Mouse (Mus musculus) ES-E14 (cell line): ENCODE measurements around the gene Itpripl2. TPM values are rescaled to one million over a fixed set of nuclear protein-coding genes. Genes with fewer than 3 reads are reported as not detected.

ENCODE experiments used
- DNase-seq: peaks from one replicate; pipeline ENCODE4 v3.0.0-alpha.2; 2013; ENCODE audit warnings: low read depth, low spot score
- H3K27ac ChIP-seq: 2 replicates; pipeline ENCODE4 v1.5.1; 2012; ENCODE audit warnings: low read depth, mild to moderate bottlenecking, low read length, moderate library complexity, mixed read lengths; ENCODE audit not compliant: poor library complexity, insufficient read depth, severe bottlenecking
- H3K36me3 ChIP-seq: 2 replicates; pipeline ENCODE4 v1.6.1; 2012; ENCODE audit warnings: mild to moderate bottlenecking, low read length, moderate library complexity, mixed read lengths; ENCODE audit not compliant: control insufficient read depth, poor library complexity, insufficient read depth, severe bottlenecking
- H3K4me1 ChIP-seq, 2 experiments: fragments of 150-350 bp in 1 of 2; sonication (generic) in 1 of 2; 2 replicates each; pipeline ENCODE4 v1.6.1; 2012; ENCODE audit warnings: low read length in 2 of 2, mild to moderate bottlenecking in 1 of 2, mixed read lengths in 1 of 2; ENCODE audit not compliant: control insufficient read depth in 2 of 2, insufficient read depth in 2 of 2, poor library complexity in 1 of 2
- H3K4me3 ChIP-seq, 2 experiments: fragments of 150-350 bp in 1 of 2; sonication (generic) in 1 of 2; 2 replicates each; pipeline ENCODE4 v1.5.1; 2012; ENCODE audit warnings: low read length in 2 of 2, low read depth in 1 of 2, mild to moderate bottlenecking in 1 of 2, mixed read lengths in 1 of 2; ENCODE audit not compliant: insufficient read depth in 1 of 2, poor library complexity in 1 of 2, severe bottlenecking in 1 of 2
- H3K9ac ChIP-seq: 2 replicates; pipeline ENCODE4 v1.6.1; 2012; ENCODE audit warnings: low read depth, mild to moderate bottlenecking, low read length, mixed read lengths; ENCODE audit not compliant: poor library complexity, insufficient read depth, severe bottlenecking
- H3K9me3 ChIP-seq: fragments of 150-350 bp; sonication (generic); 2 replicates; pipeline ENCODE4 v1.6.1; 2012; ENCODE audit warnings: low read depth, mild to moderate bottlenecking, low read length; ENCODE audit not compliant: control insufficient read depth, insufficient read depth
- CHD2 ChIP-seq: IDR thresholded peaks from 2 replicates; pipeline ENCODE4 v1.6.1; 2014; ENCODE audit warnings: mild to moderate bottlenecking, low read depth, low read length, inconsistent platforms
- HCFC1 ChIP-seq: IDR thresholded peaks from 2 replicates; pipeline ENCODE4 v1.6.1; 2012; ENCODE audit warnings: low read length, inconsistent platforms, borderline replicate concordance; ENCODE audit not compliant: insufficient read depth
- MAFK ChIP-seq: IDR thresholded peaks from 2 replicates; pipeline ENCODE4 v1.6.1; 2014; ENCODE audit warnings: mild to moderate bottlenecking, low read depth, low read length, inconsistent platforms; ENCODE audit not compliant: insufficient read depth
- ZC3H11A ChIP-seq: IDR thresholded peaks from 2 replicates; pipeline ENCODE4 v1.6.1; 2012; ENCODE audit warnings: low read depth, mild to moderate bottlenecking, inconsistent platforms, low read length, borderline replicate concordance
- ZNF384 ChIP-seq: IDR thresholded peaks from 2 replicates; pipeline ENCODE4 v1.6.1; 2012; ENCODE audit warnings: low read depth, low read length, inconsistent platforms
- in situ Hi-C, 2 experiments: fragments of 600-800 bp; cut with MboI; formaldehyde crosslinking; loops; one replicate each; pipeline ENCODE4 v1.15.1; 2025; ENCODE audit warnings: low sequenced_read_pairs in 2 of 2, inconsistent platforms in 1 of 2; ENCODE audit not compliant: unreplicated experiment in 2 of 2
- total RNA-seq: library from RNA; depleted of rRNA; stranded (reverse); fragments of 300-350 nt; gene quantifications from 2 replicates; pipeline ENCODE4 v1.2.3, GENCODE M21; 2012

Gene Itpripl2
- total RNA-seq, 1 experiment = 9.7 TPM

DNA sequence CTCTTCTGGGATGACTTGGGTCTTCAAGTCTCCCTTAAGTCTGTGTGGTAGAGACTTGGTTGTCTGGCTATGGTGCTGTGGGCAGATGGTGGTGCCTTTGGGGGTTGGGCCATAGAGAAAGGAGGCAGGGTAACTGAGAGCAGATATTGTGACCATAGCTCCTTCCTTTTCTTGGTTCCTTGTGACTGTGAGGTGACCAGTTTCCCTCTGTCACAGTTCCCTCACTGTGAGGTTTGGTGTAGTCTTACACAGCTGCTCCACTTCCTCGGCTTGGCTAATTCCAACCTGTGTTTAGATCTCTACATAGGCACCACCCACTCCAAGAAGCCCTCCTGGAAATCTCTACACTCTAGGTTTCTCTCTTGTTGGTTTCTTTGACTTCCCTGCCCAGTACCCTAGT, 7.8 kb downstream of the Itpripl2 start:
- Histone ChIP-seq H3K36me3 (no peaks in the 10 kb centered on the region), H3K9me3 (no peaks in the 10 kb centered on the region), H3K27ac (no peak overlapping the region), H3K4me3 (no peak overlapping the region), H3K4me1 (no peaks in the 10 kb centered on the region), H3K9ac (no peak overlapping the region)
- no peak for TF ChIP-seq CHD2
- TF ChIP-seq ZC3H11A = no peak
- in situ Hi-C loops = no loop called here
- no peak for DNase-seq

DNA sequence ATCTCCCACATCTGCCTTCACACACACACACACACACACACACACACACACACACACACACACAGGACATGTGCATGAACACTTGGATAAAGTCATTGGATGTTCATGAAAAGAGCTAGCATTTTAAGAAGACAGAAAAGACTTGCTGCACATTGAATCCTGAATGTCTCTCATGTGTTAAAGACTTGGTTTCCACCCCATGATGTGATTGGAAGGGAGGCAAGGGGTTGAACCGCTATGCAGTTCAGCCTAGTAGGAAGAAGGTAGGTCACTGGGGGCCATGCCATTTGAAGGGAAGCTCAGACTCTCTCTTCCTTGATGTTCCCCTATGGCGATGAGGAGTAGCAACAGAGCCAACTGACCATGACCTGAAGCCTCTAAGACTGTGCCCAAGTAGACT, 9.8 kb downstream of the Itpripl2 start:
- in situ Hi-C loops = no loop called here

DNA sequence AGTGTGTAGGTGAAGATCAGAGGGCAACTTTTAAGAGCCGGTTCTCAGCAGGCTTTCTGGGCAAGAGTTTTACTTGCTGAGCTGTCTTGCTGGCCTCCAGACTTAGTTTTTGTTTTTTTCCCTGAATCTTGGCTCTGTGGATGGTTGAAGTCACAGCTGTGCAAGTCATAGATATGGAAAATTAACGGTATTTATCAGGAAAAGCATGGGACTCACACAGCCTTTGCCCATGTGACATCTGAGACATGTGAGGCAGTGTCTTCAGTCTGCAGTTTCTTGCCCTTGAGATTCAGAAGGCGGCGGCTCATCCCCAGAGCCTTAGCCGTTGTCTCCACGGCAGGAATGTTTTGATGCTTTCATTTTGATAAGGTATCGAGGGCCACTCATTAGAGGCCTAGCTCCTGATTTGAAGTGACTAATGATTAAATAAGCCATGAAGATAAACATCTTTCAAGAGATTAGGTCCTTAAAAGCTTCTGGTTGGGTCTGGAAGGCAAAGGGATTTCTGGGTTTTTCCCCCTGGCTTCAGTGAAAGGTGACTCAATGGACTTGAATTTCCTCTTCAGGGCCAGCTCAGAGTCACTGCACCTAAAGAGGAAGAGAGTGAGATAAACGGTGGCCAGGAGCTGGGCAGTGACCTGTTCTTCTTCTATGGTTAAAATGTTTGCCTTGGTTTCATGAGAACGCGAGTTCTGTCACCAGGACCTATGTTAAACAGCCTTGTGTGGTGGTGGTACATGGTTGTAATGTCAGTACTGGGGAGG, 10.5 kb downstream of the Itpripl2 start:
- H3K4me3 ChIP-seq = no peak overlapping the region
- DNase-seq = no peak
- H3K27ac ChIP-seq = no peak overlapping the region
- no peak overlapping the region for H3K9ac ChIP-seq
- H3K4me1 ChIP-seq = no peaks in the 10 kb centered on the region
- TF ChIP-seq HCFC1 (no peak), CHD2 (no peak), MAFK (no peak), ZNF384 (no peak), ZC3H11A (no peak)
- in situ Hi-C loops = no loop called here
- no peaks in the 10 kb centered on the region for H3K36me3 ChIP-seq
- H3K9me3 ChIP-seq = no peaks in the 10 kb centered on the region

More for the DNA sequence above, 9.8 kb downstream of the Itpripl2 start:
- Histone ChIP-seq H3K4me3 (no peak overlapping the region), H3K36me3 (no peaks in the 10 kb centered on the region), H3K9ac (no peak overlapping the region), H3K4me1 (no peaks in the 10 kb centered on the region), H3K27ac (no peak overlapping the region), H3K9me3 (no peaks in the 10 kb centered on the region)
- no peak for DNase-seq
- TF ChIP-seq CHD2 (no peak), HCFC1 (no peak), MAFK (no peak)

DNA sequence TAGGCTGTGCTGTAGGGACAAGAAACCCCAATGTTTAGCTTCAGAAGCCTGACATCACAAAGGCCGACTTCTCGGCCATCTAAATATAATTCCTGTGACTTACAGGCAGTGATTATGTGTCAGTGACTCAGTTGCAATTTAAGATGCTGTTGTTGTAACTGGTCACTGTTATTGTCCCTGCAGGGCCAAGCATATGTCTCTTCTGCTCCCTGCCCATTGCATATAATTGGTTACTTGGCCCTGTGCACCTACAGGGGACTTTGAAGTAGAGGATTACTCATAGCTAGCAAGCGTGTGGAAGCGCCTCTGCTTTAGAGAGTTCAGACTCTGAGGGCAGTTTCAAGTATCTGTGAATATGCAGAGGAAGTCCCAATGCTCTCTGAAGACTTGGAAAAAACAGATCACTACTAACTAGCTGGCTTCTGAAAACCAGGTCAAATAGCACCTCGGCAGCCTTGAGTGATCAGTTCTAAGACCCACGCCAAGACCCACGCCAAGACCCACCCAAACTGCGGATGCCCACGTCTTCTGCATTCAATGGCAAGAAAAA, 11.5 kb downstream of the Itpripl2 start:
- DNase-seq = no peak
- no peaks in the 10 kb centered on the region for H3K9me3 ChIP-seq
- no peak overlapping the region for H3K27ac ChIP-seq
- TF ChIP-seq MAFK (no peak), HCFC1 (no peak), ZNF384 (no peak), CHD2 (no peak)
- in situ Hi-C loops = no loop called here
- H3K4me1 ChIP-seq = no peaks in the 10 kb centered on the region
- no peak overlapping the region for H3K9ac ChIP-seq
- no peaks in the 10 kb centered on the region for H3K36me3 ChIP-seq
- H3K4me3 ChIP-seq = no peak overlapping the region

DNA sequence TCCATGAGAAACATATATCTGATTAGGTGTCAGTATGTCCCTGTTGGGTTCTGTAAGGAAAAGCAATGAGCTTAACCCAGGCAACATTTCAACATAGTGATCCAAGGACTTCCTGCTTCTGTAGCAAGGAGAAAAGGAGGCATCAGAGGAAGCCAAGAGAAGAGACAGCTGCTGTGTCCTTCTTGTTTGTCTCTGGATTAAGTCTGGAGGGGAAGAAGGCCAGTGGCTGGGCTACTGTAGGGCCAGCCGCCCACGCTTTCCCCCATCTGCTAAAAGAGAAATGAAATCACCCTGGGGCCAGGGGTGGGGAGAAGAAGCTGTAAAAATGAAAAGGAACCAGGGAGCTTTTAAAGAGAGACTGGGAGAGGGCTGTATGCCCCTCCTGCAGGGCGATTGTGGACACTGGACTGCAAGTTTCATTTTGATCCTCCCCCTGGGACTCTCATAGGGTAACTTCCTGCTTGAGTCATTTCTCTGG, 12.9 kb downstream of the Itpripl2 start:
- H3K9me3 ChIP-seq = no peaks in the 10 kb centered on the region
- no peak overlapping the region for H3K9ac ChIP-seq
- H3K27ac ChIP-seq = no peak overlapping the region
- H3K36me3 ChIP-seq = no peaks in the 10 kb centered on the region
- no peaks in the 10 kb centered on the region for H3K4me1 ChIP-seq
- TF ChIP-seq HCFC1 (no peak), CHD2 (no peak), MAFK (no peak), ZNF384 (no peak), ZC3H11A (no peak)
- DNase-seq = no peak
- in situ Hi-C loops = no loop called here
- no peak overlapping the region for H3K4me3 ChIP-seq
